Mouse (Mus musculus): Measurements from ENCODE around the gene Vav2.
A peak's percentile ranks its signal among the peaks of the same experiment; 100 is the strongest.

Gene Vav2

GRCm38 (mm10) chr2:27316167-27316566, 110.7 kb downstream of the Vav2 start:
- no peak for DNase-seq

GRCm38 (mm10) chr2:27314269-27314668, 112.6 kb downstream of the Vav2 start:
- DNase-seq, result no peak

GRCm38 (mm10) chr2:27312500-27312899, 114.3 kb downstream of the Vav2 start:
- DNase-seq, result no peak

DNA sequence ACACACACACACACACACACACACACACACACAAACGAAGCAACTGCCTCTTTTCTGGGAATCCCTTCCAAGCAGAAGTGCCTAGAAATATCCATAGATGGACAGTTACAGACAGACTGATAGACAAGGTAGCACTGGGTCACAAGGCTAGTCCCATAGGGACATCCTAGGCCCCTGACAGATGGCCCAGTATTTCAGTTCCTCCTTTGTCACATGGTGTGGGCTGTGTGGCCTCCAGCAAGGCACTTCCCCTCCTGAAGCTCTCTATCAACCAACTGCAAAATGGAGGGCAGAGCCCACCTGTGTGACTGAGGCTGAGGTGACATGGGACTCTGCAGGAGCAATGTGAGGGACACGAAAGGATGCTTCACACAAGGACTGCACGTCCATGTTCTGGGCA, 115.2 kb downstream of the Vav2 start:
- DNase-seq, result peak; percentile 44

DNA sequence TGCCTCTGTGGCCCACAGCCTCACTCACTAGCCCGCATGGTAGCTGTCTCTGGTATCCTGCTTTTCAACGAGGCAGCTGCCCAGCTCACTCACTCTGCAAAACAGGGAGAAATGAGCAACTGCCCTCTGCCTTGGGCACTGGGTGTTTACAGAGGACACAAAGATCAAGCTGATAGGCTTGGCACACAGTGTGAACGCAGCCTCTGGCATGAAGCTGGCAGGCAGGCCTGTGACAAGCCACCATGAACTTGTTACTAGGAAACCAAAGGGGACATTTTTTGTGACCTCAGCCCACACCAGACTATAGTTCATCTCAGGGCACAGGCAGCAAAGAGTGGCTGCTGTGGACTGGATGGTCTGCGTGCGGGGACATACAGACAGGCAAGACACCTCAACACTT, 115.9 kb downstream of the Vav2 start:
- DNase-seq, result no peak

GRCm38 (mm10) chr2:27310221-27310620, 116.6 kb downstream of the Vav2 start:
- DNase-seq, result no peak

DNA sequence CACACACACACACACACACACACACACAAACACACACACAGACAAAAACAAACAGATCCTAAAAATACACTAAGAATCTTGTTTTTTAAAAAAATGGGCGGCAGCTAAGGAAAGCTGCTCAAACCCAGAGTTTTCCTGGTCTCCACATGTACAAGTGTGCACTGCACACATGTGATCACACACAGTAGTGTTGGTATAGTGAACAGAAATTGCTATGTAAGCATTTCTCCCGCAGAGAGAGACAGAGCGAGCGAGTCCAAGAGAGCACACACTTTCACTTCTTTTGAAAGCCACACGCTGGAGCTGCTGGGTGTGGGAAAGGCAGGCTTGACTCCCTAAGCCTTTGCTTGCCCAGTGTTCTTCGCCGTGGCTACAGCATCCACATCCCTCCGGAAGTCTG, 120.2 kb downstream of the Vav2 start:
- DNase-seq, result no peak

GRCm38 (mm10) chr2:27304741-27305140, 122.1 kb downstream of the Vav2 start:
- DNase-seq, result peak; percentile 66

- DNase-seq, result no peak
Measured at GRCm38 (mm10) chr2:27304074-27304473, 122.8 kb downstream of the Vav2 start.

DNA sequence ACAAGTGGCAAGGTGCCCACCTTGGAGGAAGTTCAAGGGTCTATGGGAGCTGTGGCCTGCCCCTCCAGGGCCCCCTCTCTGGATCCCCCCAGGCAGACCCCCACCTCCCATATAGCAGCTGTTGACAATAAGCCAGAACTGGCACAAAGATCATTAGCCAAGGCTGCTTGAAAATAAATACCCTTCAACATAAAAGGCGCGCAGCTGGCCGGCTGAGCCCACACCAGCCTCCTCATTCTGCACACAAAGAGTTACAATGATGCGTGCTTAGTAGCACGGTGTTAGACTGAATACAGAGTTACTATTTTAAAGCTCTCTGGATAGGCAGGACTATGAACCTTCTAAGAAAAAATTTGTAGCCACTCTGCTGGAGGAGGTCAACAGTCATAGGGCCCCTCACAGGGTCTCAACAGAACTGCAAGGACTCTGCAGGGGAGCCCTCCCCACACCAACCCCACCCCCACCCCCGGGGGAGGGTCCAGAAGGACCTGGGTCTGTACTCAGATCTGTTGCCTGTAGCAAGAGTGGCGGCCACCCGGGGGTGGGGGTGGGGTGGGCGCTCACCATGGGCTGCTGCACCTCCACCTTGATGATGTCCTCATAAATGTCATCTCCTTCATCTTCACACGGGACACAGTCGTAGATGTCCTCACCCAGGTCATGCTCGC, 125.3 kb downstream of the Vav2 start:
- DNase-seq, result no peak

DNA sequence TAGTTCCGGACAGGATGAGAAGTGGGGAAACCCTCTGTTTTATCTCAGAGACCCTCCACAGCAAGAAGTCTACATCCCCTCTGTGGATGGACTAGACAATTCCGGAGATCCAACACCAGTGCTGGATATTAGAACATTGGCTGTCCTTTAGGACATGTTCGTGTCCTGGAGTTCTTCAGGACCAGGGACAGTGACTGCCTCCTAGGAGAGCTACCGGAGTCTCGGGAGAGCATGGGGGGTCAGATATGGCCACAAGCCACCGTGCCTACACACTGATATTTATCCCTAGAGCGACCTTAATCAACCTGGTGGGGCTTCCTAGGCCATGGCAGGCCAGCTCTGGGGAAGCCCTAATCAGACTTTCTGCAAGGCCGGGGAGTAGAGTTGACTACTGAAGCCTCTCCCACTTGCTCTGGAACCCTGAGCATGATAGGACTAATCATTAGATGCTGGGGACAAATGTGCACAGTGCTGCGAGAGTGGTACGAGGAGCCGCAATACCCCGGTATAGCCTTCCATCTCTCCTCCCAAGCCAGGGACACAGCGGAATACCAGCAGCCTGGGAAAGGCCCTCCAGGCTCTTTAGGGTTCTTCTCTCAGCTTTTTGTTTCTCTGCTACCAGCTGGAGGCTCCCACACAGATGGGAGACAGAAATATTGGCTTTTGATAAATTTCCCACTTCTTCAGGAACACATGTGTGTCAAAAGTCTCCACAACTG, 125.9 kb downstream of the Vav2 start:
- no peak for DNase-seq

DNA sequence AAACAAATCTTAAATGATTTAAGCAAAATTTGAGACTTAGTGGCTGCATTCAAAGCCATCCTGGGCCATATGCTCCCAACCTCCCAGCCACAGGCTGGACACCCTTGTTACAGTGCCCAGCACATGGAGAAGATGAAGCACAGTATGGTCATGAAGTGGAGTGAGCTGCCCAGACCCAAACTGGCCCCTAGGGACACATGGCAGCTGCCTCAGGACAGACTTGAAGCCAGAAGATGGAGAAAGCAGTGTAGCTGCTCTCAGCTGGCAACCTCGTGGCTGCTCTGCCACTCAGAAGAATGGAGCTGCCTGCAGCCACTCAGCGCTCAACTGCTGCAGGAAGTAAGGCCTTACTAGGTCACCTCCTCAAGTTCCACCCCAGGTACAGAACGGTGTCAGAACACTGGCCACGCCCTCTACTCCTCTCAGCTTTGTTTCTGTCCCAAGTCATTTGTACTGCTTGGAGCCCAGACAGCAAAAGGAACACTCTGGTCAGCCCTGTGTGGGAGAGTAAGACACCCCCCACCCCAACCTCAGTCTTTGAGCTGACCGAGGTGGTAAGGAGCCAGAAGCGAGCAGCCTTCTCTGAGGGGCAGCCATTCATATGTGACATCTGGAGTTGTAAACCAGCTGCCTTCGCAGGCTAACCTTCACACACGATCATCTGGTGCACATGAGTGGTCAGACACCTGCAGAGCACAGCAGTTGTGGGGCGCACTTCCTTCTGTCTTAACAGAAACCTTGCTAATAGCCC, 130.0 kb downstream of the Vav2 start:
- peak; percentile 61 for DNase-seq

GRCm38 (mm10) chr2:27294777-27295176, 132.1 kb downstream of the Vav2 start:
- DNase-seq, result no peak

- peak; percentile 91 for DNase-seq
Measured at GRCm38 (mm10) chr2:27289019-27289418, 137.8 kb downstream of the Vav2 start.

GRCm38 (mm10) chr2:27286971-27287710, 139.7 kb downstream of the Vav2 start:
- no peak for DNase-seq

- DNase-seq, result no peak
Measured at GRCm38 (mm10) chr2:27284441-27284840, 142.4 kb downstream of the Vav2 start.

GRCm38 (mm10) chr2:27281771-27282170, 145.1 kb downstream of the Vav2 start:
- no peak for DNase-seq

- DNase-seq, result peak; percentile 83
Measured at GRCm38 (mm10) chr2:27280920-27281611, 145.8 kb downstream of the Vav2 start.

DNA sequence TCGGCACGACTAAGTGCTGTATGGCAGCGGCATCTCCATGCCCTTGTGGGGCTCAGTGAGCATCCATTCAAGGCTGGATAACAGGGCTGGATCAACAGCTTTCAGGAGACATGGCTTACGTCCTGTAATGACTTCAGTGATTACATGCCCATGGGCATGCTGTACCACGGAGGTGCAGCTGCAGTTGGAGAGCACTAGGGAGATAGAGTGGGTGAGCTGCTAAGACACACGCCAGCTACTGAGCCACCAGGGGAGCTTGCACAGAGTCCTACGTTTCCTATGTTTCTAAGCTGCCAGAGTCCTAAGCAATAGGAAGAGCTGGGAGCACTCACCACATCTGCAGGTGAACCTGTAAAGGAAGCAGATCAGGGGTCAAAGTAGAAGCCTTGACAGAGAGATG, 148.0 kb downstream of the Vav2 start:
- DNase-seq, result no peak

GRCm38 (mm10) chr2:27268325-27268724, 158.5 kb downstream of the Vav2 start:
- DNase-seq, result no peak

DNA sequence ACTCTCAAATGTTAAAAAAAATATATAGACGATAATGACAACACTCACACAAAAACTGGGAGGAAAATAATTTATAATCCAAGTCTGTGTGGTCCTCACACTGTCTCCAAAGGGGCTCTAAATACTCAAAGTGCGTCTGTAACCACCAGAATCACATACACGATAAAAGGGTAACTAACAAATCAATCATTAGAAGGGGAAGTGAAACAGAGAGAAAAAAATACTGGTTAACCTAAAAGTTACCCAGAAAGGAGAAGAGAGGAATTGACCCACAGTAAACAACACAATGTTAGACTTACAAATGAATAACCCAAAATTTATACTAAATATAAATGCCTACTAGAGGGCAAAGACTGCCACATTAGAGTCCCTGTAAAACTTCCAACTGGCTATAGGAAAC, 161.0 kb downstream of the Vav2 start:
- no peak for DNase-seq

DNA sequence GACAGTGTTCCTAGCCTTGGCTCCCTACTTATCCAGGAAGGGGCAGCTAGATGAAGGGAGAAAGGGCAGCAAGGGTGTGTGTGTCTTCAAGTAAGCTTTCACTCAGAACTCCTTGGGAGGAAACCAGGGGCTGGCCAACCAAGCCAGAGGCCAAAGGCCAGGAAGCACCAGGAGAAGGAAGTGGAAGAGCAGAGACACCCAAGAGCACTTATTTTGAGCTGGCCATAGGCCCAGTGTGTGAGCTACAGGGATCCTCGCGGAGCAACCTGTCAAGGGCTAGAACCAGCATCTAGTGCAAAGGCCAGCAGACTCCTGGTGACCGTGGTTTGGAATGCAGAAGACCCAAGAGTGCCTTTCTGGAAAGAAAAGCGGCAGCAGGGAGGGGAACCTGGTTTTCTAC, 163.8 kb downstream of the Vav2 start:
- DNase-seq, result no peak

DNA sequence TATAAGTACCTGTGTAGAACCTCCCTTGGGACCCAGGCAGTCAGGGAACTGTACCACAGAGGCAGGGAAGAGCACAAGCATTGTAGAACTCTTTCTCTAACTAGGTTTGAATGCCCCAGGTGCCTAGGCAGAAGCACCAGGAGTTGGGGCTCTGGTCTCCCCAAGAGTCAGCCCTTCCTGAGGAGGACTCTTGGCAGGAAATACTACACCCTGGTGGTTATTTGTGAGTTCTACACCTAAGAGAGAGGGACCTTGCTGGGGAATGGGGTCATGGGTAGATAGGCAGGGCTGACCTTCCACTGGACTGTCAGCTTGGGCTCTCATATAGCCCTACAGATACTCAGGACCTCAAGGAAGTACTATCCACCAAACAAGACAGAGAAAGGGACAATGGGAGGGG, 175.4 kb downstream of the Vav2 start:
- DNase-seq, result no peak

Measured in lung, postnatal 36 days (tissue).